Mouse (Mus musculus) lung, embryonic 15.5 days (tissue): ENCODE measurements around the gene Kctd14. TPM values are rescaled to one million over a fixed set of nuclear protein-coding genes. Genes with fewer than 3 reads are reported as not detected.
"Not testable (repeated sequence)": the region's sequence is repeated elsewhere in the genome, so short reads cannot be mapped to it uniquely, and the experiment has no call there.

Source experiments
- ATAC-seq: fragments of 200-750 bp; cut with Nextera tagmentation; 2 replicates; pipeline ENCODE4 v1.8.0; 2017; ENCODE audit warnings: moderate number of reproducible peaks, borderline replicate concordance; ENCODE audit not compliant: low FRiP score, low TSS enrichment; ENCODE audit errors: extremely low read depth
- H3K27ac ChIP-seq: fragments of 300-500 bp; sonication (generic); 2 replicates; pipeline ENCODE4 v1.5.1; 2015; ENCODE audit warnings: moderate library complexity, mild to moderate bottlenecking, inconsistent platforms
- H3K27me3 ChIP-seq: fragments of 300-500 bp; sonication (generic); 2 replicates; pipeline ENCODE4 v1.6.1; 2015; ENCODE audit warnings: inconsistent platforms
- H3K36me3 ChIP-seq: fragments of 300-500 bp; sonication (generic); 2 replicates; pipeline ENCODE4 v1.6.1; 2015; ENCODE audit warnings: inconsistent platforms
- H3K4me1 ChIP-seq: fragments of 300-500 bp; sonication (generic); 2 replicates; pipeline ENCODE4 v1.6.1; 2015; ENCODE audit warnings: inconsistent platforms
- H3K4me2 ChIP-seq: fragments of 300-500 bp; sonication (generic); 2 replicates; pipeline ENCODE4 v1.6.1; 2015; ENCODE audit warnings: inconsistent platforms, mild to moderate bottlenecking, moderate library complexity
- H3K4me3 ChIP-seq: fragments of 300-500 bp; sonication (generic); 2 replicates; pipeline ENCODE4 v1.5.1; 2015; ENCODE audit warnings: mild to moderate bottlenecking, inconsistent platforms
- H3K9ac ChIP-seq: fragments of 300-500 bp; sonication (generic); 2 replicates; pipeline ENCODE4 v1.6.1; 2015; ENCODE audit warnings: inconsistent platforms
- H3K9me3 ChIP-seq: fragments of 300-500 bp; sonication (generic); 2 replicates; pipeline ENCODE4 v1.6.1; 2016; ENCODE audit warnings: inconsistent platforms
- WGBS: fragments of 180-500 bp; shearing (Covaris S2); methylation state at CpG from one replicate; pipeline ENCODE4 v1.1.7; 2015; 5-methylcytosine and 5-hydroxymethylcytosine counted together
- polyA plus RNA-seq: library from polyadenylated mRNA; unstranded; fragments of >200 nt; fragmentation: Nextera tagmentation; extraction: Ambion mirVana; gene quantifications from 2 replicates; pipeline ENCODE4 v1.2.1, GENCODE M21; 2015

Gene Kctd14
- polyA plus RNA-seq: 6.3 and 8.1 TPM in 2 replicates

DNA sequence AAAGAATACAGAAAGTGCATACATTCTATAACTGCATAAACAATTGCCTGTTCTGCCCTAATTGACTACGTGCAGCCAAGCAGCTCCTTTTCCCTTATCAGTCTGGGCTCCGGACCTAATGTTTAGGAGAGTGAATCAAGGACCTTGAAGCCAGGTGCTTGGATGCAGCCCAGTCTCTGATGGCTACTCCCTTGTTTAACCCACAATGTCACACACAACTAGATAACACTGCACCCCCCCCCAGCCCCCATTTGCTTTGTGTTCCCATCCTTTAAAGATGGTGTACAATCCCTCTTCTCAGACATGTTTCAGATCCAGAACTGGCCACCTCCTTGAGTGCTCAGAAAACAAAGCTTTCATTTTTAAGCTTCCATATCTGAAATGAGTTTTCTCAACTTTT is at the start of gene Kctd14:
TSS of gene Kctd14 (plus strand) at position 301 of the 400 bp plus-strand sequence.
- H3K4me2 ChIP-seq: not testable (repeated sequence)
- WGBS: 43% methylated on average over 2 of the region's 2 CpGs
- H3K27ac ChIP-seq: peak within 1 kb of the TSS; percentile 29; the same call in 1 of the 2 replicates

DNA sequence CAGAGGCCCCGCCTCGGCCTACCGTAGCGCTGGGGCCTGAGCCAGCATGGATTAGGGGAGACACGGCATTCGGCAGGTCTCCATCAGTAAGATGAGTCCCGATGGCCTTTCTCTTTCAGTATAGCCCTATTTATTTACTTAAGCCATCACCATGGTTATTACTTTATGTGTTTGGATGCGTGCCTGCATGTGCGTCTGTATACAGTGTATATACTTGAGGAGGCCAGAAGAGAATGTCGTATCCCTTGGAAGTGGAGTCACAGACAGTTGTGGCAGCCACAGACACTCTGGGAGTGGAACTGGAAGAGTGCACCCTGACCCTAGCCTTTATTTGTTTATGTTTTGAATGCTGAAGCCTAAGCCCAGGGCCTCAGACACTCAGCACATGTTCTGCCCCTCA is 44.0 kb upstream of the Kctd14 start:
- no peak overlapping the region for H3K27ac ChIP-seq
- H3K36me3 ChIP-seq: peaks cover 46% of the 10 kb centered on the region
- H3K27me3 ChIP-seq: no peaks in the 10 kb centered on the region
- ATAC-seq: peak; percentile 70; the same call in 1 of the 2 replicates
- no peak overlapping the region for H3K4me3 ChIP-seq
- H3K9ac ChIP-seq: no peak overlapping the region
- H3K4me2 ChIP-seq: no peak overlapping the region
- H3K4me1 ChIP-seq: 0 out of 2 replicates have a peak, but pooled peaks cover 5% of the 10 kb centered on the region
- no peaks in the 10 kb centered on the region for H3K9me3 ChIP-seq
- WGBS: 63% methylated on average over 10 of the region's 10 CpGs

More for the DNA sequence above, at the start of gene Kctd14:
- H3K9me3 ChIP-seq, ATAC-seq, H3K9ac ChIP-seq, H3K27me3 ChIP-seq, H3K36me3 ChIP-seq, H3K4me3 ChIP-seq: not testable (repeated sequence)
- peaks cover 37% of the 10 kb centered on the region for H3K4me1 ChIP-seq

DNA sequence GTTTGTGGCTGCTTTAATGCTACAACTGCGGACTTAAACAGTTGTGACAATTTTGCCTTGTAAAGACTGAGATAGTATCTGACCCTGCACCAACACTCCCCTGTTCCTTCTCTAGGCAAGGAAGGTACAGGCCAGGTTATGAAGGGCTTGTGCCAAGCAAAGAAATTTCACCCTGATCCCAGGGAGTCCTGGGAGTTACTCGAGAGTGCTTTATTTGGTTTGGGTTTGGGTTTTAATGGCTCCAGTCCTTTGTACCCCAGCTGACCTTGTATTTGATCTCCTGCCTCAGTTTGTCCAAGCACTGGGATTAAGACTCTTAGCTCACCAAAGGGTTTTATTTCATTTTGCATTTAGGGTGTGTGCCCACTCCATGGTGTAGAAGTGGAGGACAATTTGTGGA is 40.0 kb upstream of the Kctd14 start:
- peaks cover 38% of the 10 kb centered on the region for H3K36me3 ChIP-seq
- H3K9me3 ChIP-seq: no peaks in the 10 kb centered on the region
- WGBS: 87% methylated on average over 2 of the region's 2 CpGs
- ATAC-seq: no peak
- 0 out of 2 replicates have a peak, but pooled peaks cover 5% of the 10 kb centered on the region for H3K4me1 ChIP-seq
- H3K4me3 ChIP-seq: no peak overlapping the region
- H3K27me3 ChIP-seq: no peaks in the 10 kb centered on the region
- no peak overlapping the region for H3K27ac ChIP-seq
- no peak overlapping the region for H3K9ac ChIP-seq
- no peak overlapping the region for H3K4me2 ChIP-seq

DNA sequence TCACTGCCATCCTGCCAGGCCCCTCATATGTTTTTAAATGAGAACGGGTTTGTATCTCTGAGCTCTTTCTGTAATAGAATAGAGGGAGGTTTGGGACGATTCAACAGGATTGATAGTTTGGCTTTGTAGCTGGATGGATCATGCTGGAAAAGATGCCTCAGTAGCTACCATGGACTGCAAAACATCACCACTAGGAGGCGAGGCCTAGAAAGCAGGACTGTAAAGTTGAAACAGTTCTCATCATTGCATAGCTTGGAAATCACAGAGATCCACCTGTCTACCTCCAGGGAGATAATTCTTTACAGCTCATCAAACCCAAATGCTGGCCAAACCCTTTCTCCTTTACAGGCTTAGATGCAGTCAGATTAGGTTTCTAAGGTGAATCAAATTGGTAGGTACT is 39.5 kb upstream of the Kctd14 start:
- WGBS: 74% methylated on average over 3 of the region's 3 CpGs
- Histone ChIP-seq H3K4me1 (0 out of 2 replicates have a peak, but pooled peaks cover 5% of the 10 kb centered on the region), H3K9ac (no peak overlapping the region), H3K4me3 (no peak overlapping the region), H3K9me3 (no peaks in the 10 kb centered on the region), H3K36me3 (peaks cover 38% of the 10 kb centered on the region), H3K4me2 (no peak overlapping the region), H3K27ac (no peak overlapping the region), H3K27me3 (no peaks in the 10 kb centered on the region)
- no peak for ATAC-seq

DNA sequence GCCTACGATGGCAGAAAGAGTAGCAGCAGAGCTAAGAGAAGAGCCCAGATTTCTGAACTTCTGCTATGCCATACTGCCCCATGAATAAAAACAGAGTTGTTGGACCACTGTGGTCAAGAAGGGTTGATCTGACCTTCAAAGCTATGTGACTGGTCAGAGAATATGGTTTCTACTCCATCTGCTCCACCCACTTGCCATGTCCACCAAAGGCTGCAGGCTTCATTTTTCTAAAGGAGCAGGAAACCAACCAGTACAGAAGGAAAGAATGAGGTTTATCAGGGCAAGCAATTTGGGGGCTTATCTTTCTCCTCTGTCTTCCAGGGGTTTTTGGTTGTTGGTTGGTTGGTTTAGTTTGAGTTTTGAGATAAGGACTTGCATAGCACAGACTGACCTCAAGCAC is 37.1 kb upstream of the Kctd14 start:
- no peaks in the 10 kb centered on the region for H3K9me3 ChIP-seq

DNA sequence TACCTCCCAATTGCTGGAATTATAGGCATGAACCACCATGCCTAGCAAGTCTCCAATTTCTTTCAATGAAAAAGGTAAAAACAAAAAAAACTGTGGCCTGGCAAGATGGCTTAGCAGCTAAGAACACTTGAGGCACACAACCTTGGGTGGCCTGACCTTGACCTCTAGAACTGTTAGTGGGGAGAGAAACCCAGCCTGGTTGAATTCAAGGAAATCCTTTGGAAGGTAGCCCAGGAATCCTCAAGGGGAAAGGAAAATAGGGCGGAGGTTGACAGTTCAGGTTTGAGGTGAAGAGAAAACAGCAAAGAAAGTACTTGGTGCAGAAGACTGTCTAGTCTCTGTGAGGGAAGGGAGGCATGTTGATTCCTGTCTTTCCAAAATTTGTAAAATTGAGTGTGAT is 36.7 kb upstream of the Kctd14 start:
- Histone ChIP-seq H3K27ac (no peak overlapping the region), H3K36me3 (peaks cover 20% of the 10 kb centered on the region), H3K4me3 (no peak overlapping the region), H3K4me2 (no peak overlapping the region), H3K9ac (no peak overlapping the region), H3K9me3 (no peaks in the 10 kb centered on the region), H3K27me3 (no peaks in the 10 kb centered on the region), H3K4me1 (peaks cover 13% of the 10 kb centered on the region; the same call in 1 of the 2 replicates)
- WGBS: 87% methylated on average over 1 of the region's 1 CpGs
- no peak for ATAC-seq

More for the DNA sequence above, 37.1 kb upstream of the Kctd14 start:
- 80% methylated on average over 1 of the region's 1 CpGs for WGBS
- no peak overlapping the region for H3K9ac ChIP-seq
- ATAC-seq: no peak
- H3K4me3 ChIP-seq: no peak overlapping the region
- peaks cover 13% of the 10 kb centered on the region; the same call in 1 of the 2 replicates for H3K4me1 ChIP-seq
- H3K27ac ChIP-seq: no peak overlapping the region
- no peaks in the 10 kb centered on the region for H3K27me3 ChIP-seq
- no peak overlapping the region for H3K4me2 ChIP-seq
- peaks cover 24% of the 10 kb centered on the region for H3K36me3 ChIP-seq

DNA sequence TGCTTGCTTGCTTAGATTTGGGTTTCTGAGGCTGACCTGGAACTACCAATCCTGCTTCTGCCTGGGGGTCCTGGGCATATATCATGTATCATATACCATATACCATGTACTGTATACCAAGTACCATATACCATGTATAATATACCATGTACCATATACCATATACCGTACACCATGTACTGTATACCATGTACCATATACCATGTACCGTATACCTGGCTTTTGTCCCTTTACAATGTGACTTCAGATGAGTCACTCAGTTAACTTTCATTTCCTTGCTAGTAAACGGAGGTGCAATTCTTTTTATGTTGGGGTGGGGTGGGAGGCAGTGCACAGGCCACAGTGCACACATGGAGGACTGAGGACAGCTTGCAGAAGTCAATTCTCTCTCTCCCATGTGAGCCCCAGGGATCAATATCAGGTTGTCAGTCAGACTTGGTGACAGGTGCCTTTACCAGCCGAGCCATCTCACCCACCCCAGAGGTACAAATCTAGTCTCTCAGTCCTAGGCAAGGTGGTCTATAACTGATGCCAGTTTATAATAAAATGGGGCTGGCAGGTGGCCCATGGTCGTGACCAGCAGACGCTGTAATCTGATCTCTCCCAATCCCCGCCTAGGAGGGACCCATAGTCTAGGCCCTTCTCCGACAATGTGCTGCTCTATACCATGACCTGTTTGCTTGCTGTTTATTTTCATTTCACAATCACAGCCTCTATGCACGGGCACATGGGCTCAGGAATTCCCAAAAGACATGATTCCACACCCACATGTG is 36.0 kb upstream of the Kctd14 start:
- peaks cover 13% of the 10 kb centered on the region; the same call in 1 of the 2 replicates for H3K4me1 ChIP-seq
- H3K27me3 ChIP-seq: no peaks in the 10 kb centered on the region
- no peak overlapping the region for H3K9ac ChIP-seq
- ATAC-seq: no peak
- H3K4me3 ChIP-seq: no peak overlapping the region
- no peak overlapping the region for H3K4me2 ChIP-seq
- WGBS: 36% methylated on average over 9 of the region's 9 CpGs
- H3K27ac ChIP-seq: no peak overlapping the region
- H3K9me3 ChIP-seq: no peaks in the 10 kb centered on the region
- H3K36me3 ChIP-seq: peaks cover 14% of the 10 kb centered on the region

DNA sequence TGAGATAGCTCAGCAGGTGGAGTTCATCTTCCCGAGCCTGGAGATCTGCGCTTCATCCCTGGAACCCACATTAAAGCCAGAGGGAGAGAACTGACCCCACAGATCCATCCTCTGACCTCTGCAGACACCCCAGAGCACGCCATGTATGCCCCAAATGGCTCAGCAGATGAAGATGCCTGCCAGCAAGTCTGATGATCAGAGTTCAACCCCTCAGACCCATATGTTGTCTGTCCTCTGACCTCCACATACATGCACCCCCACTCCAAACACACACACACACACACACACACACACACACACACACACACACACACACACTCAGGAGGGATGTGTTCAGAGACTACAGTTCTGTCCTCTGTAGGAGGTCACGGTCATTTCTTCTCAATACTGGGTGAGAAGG is 34.6 kb upstream of the Kctd14 start:
- ATAC-seq: no peak
- no peak overlapping the region for H3K9ac ChIP-seq

DNA sequence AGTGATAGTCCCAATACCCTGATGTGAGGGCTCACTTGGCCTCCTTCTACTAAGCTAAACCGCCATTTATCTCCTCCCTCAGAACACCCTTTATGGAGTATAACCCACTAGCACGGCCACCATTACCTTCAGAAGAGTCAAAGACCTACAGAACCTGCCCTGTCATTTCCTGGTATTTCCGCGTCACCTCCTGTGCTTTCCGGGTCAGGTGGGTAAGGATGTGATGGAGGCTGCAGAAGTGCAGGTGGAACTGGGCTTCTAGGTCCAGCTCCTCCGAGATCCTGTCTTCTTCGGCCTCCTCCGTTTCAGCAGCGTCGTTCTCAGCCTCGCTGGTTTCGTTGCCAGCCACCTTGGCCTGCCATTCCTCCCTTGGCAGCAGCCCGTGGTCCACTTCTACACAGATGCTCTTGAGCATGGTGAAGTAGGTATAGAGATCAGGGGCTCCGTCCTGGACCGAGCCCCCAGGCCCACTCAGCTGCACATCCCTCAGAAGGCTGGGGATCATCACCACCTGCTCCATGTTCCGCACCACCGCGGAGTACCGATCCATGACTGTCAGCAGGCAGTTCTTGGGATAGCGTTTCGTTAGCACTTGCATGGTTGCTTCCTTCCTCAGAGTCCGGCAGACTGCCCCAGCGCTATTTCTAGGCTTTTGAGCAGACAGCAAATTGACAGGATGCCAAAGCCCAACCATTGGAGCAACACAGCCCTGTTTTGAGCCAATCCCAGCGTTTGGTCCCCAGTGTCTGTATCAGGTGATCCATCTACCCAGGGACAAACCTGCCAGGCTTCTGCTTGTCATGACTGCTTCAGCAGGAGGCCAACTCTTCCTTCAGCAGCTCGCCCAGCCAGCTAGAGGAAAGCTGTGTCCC is 34.0 kb upstream of the Kctd14 start, which contains the start of gene Thrsp:
TSS of gene Thrsp (minus strand) at position 825 of the 872 bp plus-strand sequence.
- no peak for ATAC-seq
- H3K9ac ChIP-seq: no peak within 1 kb of the TSS
- no peaks in the 10 kb centered on the region for H3K27me3 ChIP-seq
- H3K4me2 ChIP-seq: no peak within 1 kb of the TSS
- H3K9me3 ChIP-seq: no peaks in the 10 kb centered on the region
- no peak within 1 kb of the TSS for H3K4me3 ChIP-seq
- H3K36me3 ChIP-seq: 0 out of 2 replicates have a peak, but pooled peaks cover under 1% of the 10 kb centered on the region
- WGBS: 63% methylated on average over 25 of the region's 25 CpGs
- peaks cover 22% of the 10 kb centered on the region; the same call in 1 of the 2 replicates for H3K4me1 ChIP-seq
- no peak within 1 kb of the TSS for H3K27ac ChIP-seq

More for the DNA sequence above, 34.6 kb upstream of the Kctd14 start:
- Histone ChIP-seq H3K4me1 (peaks cover 22% of the 10 kb centered on the region; the same call in 1 of the 2 replicates), H3K9me3 (no peaks in the 10 kb centered on the region), H3K4me2 (no peak overlapping the region), H3K27me3 (no peaks in the 10 kb centered on the region), H3K36me3 (0 out of 2 replicates have a peak, but pooled peaks cover 3% of the 10 kb centered on the region), H3K4me3 (no peak overlapping the region), H3K27ac (no peak overlapping the region)
- WGBS: 85% methylated on average over 4 of the region's 4 CpGs

DNA sequence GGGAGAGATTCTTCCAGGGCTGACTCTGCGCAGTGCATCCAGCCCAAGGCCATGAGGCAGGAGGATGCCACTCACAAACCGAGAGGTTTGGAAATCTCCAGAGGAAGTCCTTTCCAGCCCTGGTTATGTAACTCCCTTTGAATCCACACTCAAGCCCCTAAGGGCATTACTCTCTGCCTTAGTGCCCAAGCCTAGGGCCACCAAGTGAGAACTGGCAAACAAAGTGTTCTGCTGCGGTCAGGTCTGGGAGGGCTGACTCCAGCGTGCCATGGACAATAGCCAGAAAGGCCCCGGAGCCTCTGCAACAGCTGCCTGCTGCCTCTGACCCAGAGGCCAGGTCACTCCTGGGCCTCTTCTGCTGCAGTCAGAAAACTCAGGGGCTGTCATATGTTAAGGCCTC is 32.4 kb upstream of the Kctd14 start:
- Histone ChIP-seq H3K27me3 (no peaks in the 10 kb centered on the region), H3K4me1 (peaks cover 22% of the 10 kb centered on the region; the same call in 1 of the 2 replicates), H3K4me3 (no peak overlapping the region), H3K36me3 (no peaks in the 10 kb centered on the region), H3K9ac (no peak overlapping the region), H3K9me3 (no peaks in the 10 kb centered on the region), H3K4me2 (no peak overlapping the region), H3K27ac (no peak overlapping the region)
- ATAC-seq: no peak
- 67% methylated on average over 5 of the region's 5 CpGs for WGBS

DNA sequence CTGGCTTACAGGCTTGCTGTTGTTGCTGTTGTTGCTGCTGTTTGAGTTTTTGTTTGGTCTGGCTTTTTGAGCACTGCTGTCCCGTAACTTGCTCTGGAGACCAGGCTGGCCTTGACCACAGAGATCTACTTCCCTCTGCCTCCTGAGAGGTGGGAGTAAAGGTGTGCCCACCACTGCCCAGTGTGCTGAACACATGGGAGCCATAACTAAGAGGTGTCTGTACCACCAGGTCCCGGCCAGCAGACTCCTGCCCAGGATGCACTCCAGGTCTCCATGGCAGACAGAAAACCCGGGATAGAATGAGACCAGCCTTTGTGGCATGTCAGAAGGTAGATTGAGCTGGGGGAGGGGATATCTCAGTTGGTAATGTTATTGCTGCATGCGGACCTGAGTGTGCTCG is 32.0 kb upstream of the Kctd14 start:
- no peak overlapping the region for H3K4me2 ChIP-seq
- ATAC-seq: no peak
- no peaks in the 10 kb centered on the region for H3K36me3 ChIP-seq
- H3K9ac ChIP-seq: no peak overlapping the region
- no peaks in the 10 kb centered on the region for H3K9me3 ChIP-seq
- no peak overlapping the region for H3K4me3 ChIP-seq
- H3K4me1 ChIP-seq: peaks cover 22% of the 10 kb centered on the region; the same call in 1 of the 2 replicates
- H3K27me3 ChIP-seq: no peaks in the 10 kb centered on the region
- H3K27ac ChIP-seq: no peak overlapping the region
- 83% methylated on average over 5 of the region's 5 CpGs for WGBS
